Mouse (Mus musculus): Measurements from ENCODE around the gene Cd84.

Cd84 gene

GRCm38 (mm10) chr1:171917305-171918039, 78.0 kb downstream of the Cd84 start, which contains the start of gene Slamf6:
Gene Slamf6 (plus strand): TSS chr1:171917515.
- DNase-seq, result no peak

- DNase-seq, result no peak
Observed at GRCm38 (mm10) chr1:171918136-171918920, 78.8 kb downstream of the Cd84 start.

DNA sequence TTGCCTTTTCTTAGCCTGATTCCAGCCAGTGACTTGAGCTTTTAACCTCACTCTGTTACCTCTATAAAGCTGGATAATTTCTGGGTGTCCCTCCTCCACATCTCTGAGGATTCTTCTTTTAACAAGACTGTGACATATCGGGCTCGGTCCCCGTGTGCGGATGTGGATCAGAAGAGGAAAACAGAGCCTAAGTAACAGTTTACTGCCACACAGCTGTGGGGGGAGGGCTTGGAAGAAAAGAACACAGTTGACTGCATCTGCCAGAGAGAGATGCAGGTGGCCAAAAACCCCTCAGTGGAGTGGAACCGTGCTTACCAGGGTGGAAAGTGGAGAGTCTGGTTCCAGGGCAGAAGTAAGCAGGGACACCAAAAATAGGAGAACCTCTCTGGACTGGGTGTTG, 79.7 kb downstream of the Cd84 start:
- DNase-seq, result no peak

DNA sequence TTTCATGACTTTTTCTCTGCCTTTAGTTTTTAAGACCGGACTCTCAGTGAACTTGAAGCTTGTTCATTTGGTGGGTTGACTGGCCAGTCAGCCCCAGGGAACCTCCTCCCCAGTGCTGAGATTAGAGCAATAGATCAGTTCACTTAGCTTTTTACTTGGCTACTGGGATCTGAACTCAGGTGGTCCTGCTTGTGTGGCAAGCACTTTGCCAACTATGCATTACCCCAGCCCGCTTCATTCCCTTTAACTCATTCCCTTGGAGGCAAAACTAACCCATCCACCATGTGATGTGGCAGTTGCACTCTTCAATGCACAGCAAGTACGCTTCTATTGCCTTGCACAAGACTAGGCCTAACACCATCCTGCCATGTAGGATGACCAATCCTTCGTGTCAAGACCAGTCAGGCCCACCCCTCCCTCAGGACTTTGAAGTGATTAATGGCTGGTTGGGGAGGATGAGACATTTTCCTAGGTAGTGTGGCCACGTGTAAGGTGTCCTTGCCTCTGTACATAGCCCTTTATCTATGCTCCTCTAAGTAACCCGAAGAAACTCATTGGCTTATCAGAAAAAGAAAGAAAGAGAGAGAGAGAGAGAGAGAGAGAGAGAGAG, 80.5 kb downstream of the Cd84 start:
- no peak for DNase-seq

DNA sequence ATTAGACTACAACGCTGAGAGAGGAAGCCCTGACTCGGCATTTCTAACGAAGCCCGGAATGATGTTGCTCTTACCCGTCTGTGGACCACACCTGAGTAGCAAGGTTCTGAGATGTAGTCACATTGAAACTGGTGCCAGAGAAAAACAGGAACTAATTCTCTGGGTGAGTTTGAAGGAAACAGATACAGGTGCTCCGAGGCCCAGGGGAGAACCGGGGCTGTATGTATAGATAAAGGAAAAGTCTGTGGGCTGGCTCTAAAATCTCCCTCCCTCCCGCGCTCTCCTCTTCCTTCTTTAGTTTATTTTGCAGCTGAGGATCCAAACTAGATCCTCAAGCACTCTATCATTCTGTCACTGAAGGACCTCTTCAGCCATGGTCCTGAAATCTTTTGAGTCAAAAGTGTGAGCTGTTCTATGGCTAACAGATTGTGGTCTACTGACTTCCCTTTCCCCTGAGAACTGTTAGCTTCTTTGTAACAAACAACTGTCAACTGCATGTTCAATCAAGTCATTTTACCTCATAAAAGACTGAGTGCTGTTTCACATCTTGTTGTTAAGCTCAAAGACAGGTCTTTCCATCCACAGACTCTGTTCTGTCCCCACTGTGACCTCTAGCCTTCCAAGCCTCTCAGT, 81.6 kb downstream of the Cd84 start:
- no peak for DNase-seq

DNA sequence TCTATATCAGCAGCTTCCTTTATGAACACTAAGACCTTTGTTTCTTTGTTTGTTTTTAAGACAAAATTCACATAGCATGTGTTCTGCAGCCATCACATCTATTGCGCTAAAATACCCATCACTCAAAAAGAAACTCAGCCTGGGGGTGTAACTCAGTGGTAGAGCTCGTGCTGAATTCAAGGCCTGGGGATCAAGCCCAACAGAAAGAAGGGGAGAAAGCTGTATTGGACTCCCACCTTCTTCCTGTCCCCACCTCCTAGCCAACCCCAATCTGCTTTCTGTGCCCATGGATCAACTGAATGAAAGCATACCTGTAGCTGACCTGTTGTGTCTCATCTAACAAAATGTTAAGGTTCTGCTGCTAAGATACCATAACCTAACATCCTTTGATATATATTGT, 82.1 kb downstream of the Cd84 start:
- DNase-seq, result no peak

GRCm38 (mm10) chr1:171922844-171923243, 83.3 kb downstream of the Cd84 start:
- no peak for DNase-seq

DNA sequence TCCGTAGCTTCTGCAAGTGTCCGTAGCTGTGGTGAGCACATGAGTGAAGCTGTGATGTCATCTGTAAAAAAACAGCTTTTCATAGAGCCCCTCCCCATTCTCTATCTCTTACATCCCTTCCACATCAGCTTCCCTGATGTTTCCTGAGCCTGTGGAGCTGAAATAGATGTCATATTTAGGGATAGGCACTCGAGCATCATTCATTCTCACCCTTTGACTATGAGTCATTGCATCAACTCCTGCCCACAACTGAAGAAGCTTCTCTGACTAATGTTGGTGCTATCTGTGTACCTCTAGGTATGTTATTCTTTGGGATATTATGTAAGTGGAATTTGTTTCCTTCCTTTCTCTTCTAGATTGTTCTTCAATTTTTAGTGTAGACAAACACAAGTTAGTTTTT, 85.4 kb downstream of the Cd84 start:
- peak; percentile 25 for DNase-seq

DNA sequence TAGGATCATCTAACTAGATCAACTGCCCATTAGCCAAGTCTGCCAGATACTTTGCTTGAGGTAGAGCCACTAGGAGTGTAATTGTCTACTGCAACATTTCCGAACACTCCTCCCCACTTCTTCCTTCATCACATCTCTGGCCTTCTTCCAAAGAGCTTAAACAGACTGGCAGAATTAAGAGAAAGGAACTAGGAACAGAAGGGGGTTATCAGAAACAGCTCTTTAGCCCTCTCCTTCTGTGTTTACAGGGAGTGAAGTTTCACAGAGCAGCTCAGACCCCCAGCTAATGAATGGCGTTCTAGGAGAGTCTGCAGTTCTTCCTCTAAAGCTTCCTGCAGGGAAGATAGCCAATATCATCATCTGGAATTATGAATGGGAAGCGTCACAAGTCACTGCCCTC, 94.4 kb downstream of the Cd84 start:
- DNase-seq, result no peak

- DNase-seq, result peak; percentile 10
Observed at GRCm38 (mm10) chr1:171938952-171939948, 99.8 kb downstream of the Cd84 start.

Data from right cerebral cortex, adult 18-20 months (tissue).